Mouse (Mus musculus): ENCODE measurements around the gene Mpped2.

- TF ChIP-seq CTCF (IDR thresholded peaks at IDR 0.05; ENCODE audit: control insufficient read depth, insufficient read depth, insufficient read length), result no peak
- TF ChIP-seq MYOD1 (IDR thresholded peaks at IDR 0.05; ENCODE audit: control insufficient read depth, insufficient read length, low read depth), result no peak
- no peak for TF ChIP-seq USF1 (IDR thresholded peaks at IDR 0.05; ENCODE audit: low read depth)
- no peak for TF ChIP-seq MAX (IDR thresholded peaks at IDR 0.05)
These were observed 40.9 kb upstream of the Mpped2 start for GRCm38 (mm10) chr2:106652151-106652550.
